Mouse (Mus musculus) limb, embryonic 13.5 days (tissue): ENCODE data around the gene Vmn2r99. TPM values are rescaled to one million over a fixed set of nuclear protein-coding genes. Genes with fewer than 3 reads are reported as not detected.

Experiments used
- ATAC-seq: fragments of 200-750 bp; cut with Nextera tagmentation; 2 replicates; pipeline ENCODE4 v1.8.0; 2017; ENCODE audit warnings: low read depth, moderate number of reproducible peaks, moderate TSS enrichment; ENCODE audit not compliant: low FRiP score
- H3K27ac ChIP-seq: fragments of 300-500 bp; sonication (generic); 2 replicates; pipeline ENCODE4 v1.5.1; 2015; ENCODE audit warnings: inconsistent platforms, mild to moderate bottlenecking, moderate library complexity
- H3K27me3 ChIP-seq: fragments of 300-500 bp; sonication (generic); 2 replicates; pipeline ENCODE4 v1.6.1; 2015; ENCODE audit warnings: mild to moderate bottlenecking, inconsistent platforms
- H3K36me3 ChIP-seq: fragments of 300-500 bp; sonication (generic); 2 replicates; pipeline ENCODE4 v1.6.1; 2015; ENCODE audit warnings: inconsistent platforms, mild to moderate bottlenecking, moderate library complexity
- H3K4me1 ChIP-seq: fragments of 300-500 bp; sonication (generic); 2 replicates; pipeline ENCODE4 v1.6.1; 2015; ENCODE audit warnings: inconsistent platforms
- H3K4me2 ChIP-seq: fragments of 300-500 bp; sonication (generic); replicated peaks from 2 replicates; pipeline ENCODE4 v1.6.1; 2015; ENCODE audit warnings: inconsistent platforms, mild to moderate bottlenecking, moderate library complexity
- H3K4me3 ChIP-seq: fragments of 300-500 bp; sonication (generic); 2 replicates; pipeline ENCODE4 v1.5.1; 2015; ENCODE audit warnings: moderate library complexity, mild to moderate bottlenecking, inconsistent platforms
- H3K9ac ChIP-seq: fragments of 300-500 bp; sonication (generic); 2 replicates; pipeline ENCODE4 v1.6.1; 2015; ENCODE audit warnings: mild to moderate bottlenecking, inconsistent platforms
- H3K9me3 ChIP-seq: fragments of 300-500 bp; sonication (generic); 2 replicates; pipeline ENCODE4 v1.6.1; 2016; ENCODE audit warnings: inconsistent platforms
- WGBS: fragments of 180-500 bp; shearing (Covaris S2); methylation state at CpG from one replicate; pipeline ENCODE4 v1.1.7; 2015; 5-methylcytosine and 5-hydroxymethylcytosine counted together
- polyA plus RNA-seq: library from polyadenylated mRNA; unstranded; fragments of >200 nt; fragmentation: Nextera tagmentation; extraction: Ambion mirVana; gene quantifications from 2 replicates; pipeline ENCODE4 v1.2.1, GENCODE M21; 2015

The Vmn2r99 gene
- polyA plus RNA-seq, result not detected in 2 replicates

- no peak for ATAC-seq
- H3K4me1 ChIP-seq, result no peaks in the 10 kb centered on the region
- H3K4me2 ChIP-seq, result no peak within 1 kb of the TSS
- no peak within 1 kb of the TSS for H3K27ac ChIP-seq
- H3K27me3 ChIP-seq, result no peaks in the 10 kb centered on the region
- peaks cover 7% of the 10 kb centered on the region; the same call in 1 of the 2 replicates for H3K9me3 ChIP-seq
- H3K36me3 ChIP-seq, result no peaks in the 10 kb centered on the region
- H3K9ac ChIP-seq, result no peak within 1 kb of the TSS
- H3K4me3 ChIP-seq, result no peak within 1 kb of the TSS
These were observed at the start of gene Vmn2r99 for GRCm38 (mm10) chr17:19361649-19362048. TSS of gene Vmn2r99 (plus strand) at chr17:19361949.

GRCm38 (mm10) chr17:19437623-19438022 is 75.9 kb downstream of the Vmn2r99 start:
- ATAC-seq, result no peak
- H3K27me3 ChIP-seq, result no peaks in the 10 kb centered on the region
- no peak overlapping the region for H3K4me2 ChIP-seq
- H3K4me1 ChIP-seq, result no peaks in the 10 kb centered on the region
- no peak overlapping the region for H3K27ac ChIP-seq
- no peak overlapping the region for H3K9ac ChIP-seq
- 93% methylated on average over 3 of the region's 3 CpGs for WGBS
- H3K4me3 ChIP-seq, result no peak overlapping the region
- peaks cover 39% of the 10 kb centered on the region for H3K9me3 ChIP-seq
- H3K36me3 ChIP-seq, result no peaks in the 10 kb centered on the region

GRCm38 (mm10) chr17:19444932-19445331 is 83.2 kb downstream of the Vmn2r99 start:
- Histone ChIP-seq H3K27me3 (no peaks in the 10 kb centered on the region), H3K27ac (no peak overlapping the region), H3K9me3 (peaks cover 30% of the 10 kb centered on the region), H3K9ac (no peak overlapping the region), H3K4me3 (no peak overlapping the region), H3K36me3 (no peaks in the 10 kb centered on the region), H3K4me1 (no peaks in the 10 kb centered on the region), H3K4me2 (no peak overlapping the region)
- no peak for ATAC-seq
- WGBS, result 97% methylated on average over 1 of the region's 1 CpGs

Other genes starting within 250 kb of the Vmn2r99 start
- gene Vmn2r100, start 142.8 kb downstream of the Vmn2r99 start, polyA plus RNA-seq, result not detected in 2 replicates
- not detected in 2 replicates for gene Vmn2r101, start 215.3 kb downstream of the Vmn2r99 start, polyA plus RNA-seq